Mouse (Mus musculus): ENCODE measurements at regions not wholly inside any gene's neighbourhood (a gene's known extent, or its start where the extent isn't known, plus 50 kb on each side); places are given as distances from the start of the nearest gene placed in this dataset.

GRCm38 (mm10) chr3:63582717-63583696, 99.3 kb upstream of the Gm34302 start:
- Histone ChIP-seq H3K27ac (ENCODE audit: low read depth, low read length) (no peak overlapping the region), H3K36me3 (ENCODE audit: control insufficient read depth, insufficient read depth, low read length) (no peaks in the 10 kb centered on the region), H3K4me1 (ENCODE audit: control insufficient read depth, insufficient read depth, low read length) (0 out of 2 replicates have a peak, but pooled peaks cover 2% of the 10 kb centered on the region), H3K9me3 (ENCODE audit: control insufficient read depth, low read length) (no peaks in the 10 kb centered on the region), H3K4me2 (replicated peaks; ENCODE audit: low read depth, low read length) (no peak overlapping the region), H3K27me3 (ENCODE audit: control insufficient read depth, insufficient read depth, low read length) (no peaks in the 10 kb centered on the region), H3K4me3 (ENCODE audit: low read length) (no peak overlapping the region), H3K9ac (ENCODE audit: low read depth, low read length) (no peak overlapping the region)
- ATAC-seq (ENCODE audit: low FRiP score, low TSS enrichment) = peak; percentile 69; the same call in 1 of the 2 replicates
- 51% methylated on average over 15 of the region's 15 CpGs for WGBS

DNA sequence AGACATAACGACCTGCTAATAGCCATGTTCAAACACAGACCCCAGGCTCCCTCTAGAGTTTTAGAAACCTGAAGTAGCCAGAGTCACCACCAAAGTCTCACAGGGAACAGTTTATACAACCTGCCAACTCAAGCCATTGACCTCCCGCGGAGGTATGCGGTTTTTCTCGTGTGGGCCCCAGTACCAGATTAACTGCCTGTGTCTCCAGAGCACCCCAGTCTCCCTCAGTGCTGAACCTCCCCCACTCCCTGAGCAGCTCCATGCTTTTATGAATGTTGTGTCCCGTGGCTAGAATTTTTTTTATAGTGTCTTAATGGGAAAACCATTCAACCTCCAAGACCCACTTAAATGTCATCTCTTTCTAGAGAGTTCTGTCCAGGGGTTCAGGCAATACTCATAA, 98.5 kb upstream of the Gm34302 start:
- WGBS = 30% methylated on average over 6 of the region's 6 CpGs
- Histone ChIP-seq H3K4me1 (ENCODE audit: control insufficient read depth, insufficient read depth, low read length) (0 out of 2 replicates have a peak, but pooled peaks cover 2% of the 10 kb centered on the region), H3K4me3 (ENCODE audit: low read length) (no peak overlapping the region), H3K27ac (ENCODE audit: low read depth, low read length) (no peak overlapping the region), H3K9ac (ENCODE audit: low read depth, low read length) (no peak overlapping the region), H3K9me3 (ENCODE audit: control insufficient read depth, low read length) (no peaks in the 10 kb centered on the region), H3K4me2 (replicated peaks; ENCODE audit: low read depth, low read length) (no peak overlapping the region), H3K36me3 (ENCODE audit: control insufficient read depth, insufficient read depth, low read length) (no peaks in the 10 kb centered on the region), H3K27me3 (ENCODE audit: control insufficient read depth, insufficient read depth, low read length) (no peaks in the 10 kb centered on the region)
- ATAC-seq (ENCODE audit: low FRiP score, low TSS enrichment) = peak; percentile 70; the same call in 1 of the 2 replicates

DNA sequence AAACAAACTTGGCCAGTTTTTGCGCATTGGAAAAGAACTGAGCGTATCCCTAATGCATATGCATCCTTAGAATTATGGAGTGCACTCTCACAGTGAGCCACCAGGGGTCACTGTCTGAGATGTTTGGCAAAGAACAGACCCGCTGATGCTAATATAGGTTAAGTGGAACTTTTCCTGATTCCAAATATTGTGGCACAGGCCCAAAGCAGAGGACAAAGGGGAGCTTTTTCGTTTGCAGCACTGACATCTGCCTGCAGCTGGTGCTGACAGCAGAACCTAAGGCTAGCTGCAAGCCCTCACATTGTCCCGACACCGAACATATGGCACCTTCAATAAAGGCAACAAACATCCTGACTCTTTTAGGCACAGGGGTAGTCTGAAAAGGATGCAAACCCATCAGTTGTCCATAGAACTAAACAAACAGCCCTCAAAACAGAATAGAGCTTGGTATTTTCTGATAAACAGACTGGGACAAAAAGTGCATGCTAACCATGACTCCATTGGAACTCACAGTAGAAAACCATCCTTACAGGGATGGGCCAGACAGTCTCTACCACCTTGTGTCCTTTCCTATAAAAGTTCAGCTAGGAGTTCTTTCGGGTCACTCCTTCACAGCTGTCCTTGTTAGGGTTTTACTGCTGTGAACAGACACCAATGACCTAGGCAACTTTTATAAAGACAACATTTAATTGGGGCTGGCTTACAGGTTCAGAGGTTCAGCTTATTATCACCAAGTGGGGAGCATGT, 87.1 kb upstream of the Gm34302 start:
- H3K27ac ChIP-seq (ENCODE audit: low read depth, low read length) = no peak overlapping the region
- H3K27me3 ChIP-seq (ENCODE audit: control insufficient read depth, insufficient read depth, low read length) = no peaks in the 10 kb centered on the region
- H3K36me3 ChIP-seq (ENCODE audit: control insufficient read depth, insufficient read depth, low read length) = no peaks in the 10 kb centered on the region
- H3K4me3 ChIP-seq (ENCODE audit: low read length) = no peak overlapping the region
- no peak overlapping the region for H3K9ac ChIP-seq (ENCODE audit: low read depth, low read length)
- H3K4me1 ChIP-seq (ENCODE audit: control insufficient read depth, insufficient read depth, low read length) = no peaks in the 10 kb centered on the region
- no peak overlapping the region for H3K4me2 ChIP-seq (replicated peaks; ENCODE audit: low read depth, low read length)
- H3K9me3 ChIP-seq (ENCODE audit: control insufficient read depth, low read length) = no peaks in the 10 kb centered on the region
- 41% methylated on average over 7 of the region's 7 CpGs for WGBS
- ATAC-seq (ENCODE audit: low FRiP score, low TSS enrichment) = peak; percentile 89

DNA sequence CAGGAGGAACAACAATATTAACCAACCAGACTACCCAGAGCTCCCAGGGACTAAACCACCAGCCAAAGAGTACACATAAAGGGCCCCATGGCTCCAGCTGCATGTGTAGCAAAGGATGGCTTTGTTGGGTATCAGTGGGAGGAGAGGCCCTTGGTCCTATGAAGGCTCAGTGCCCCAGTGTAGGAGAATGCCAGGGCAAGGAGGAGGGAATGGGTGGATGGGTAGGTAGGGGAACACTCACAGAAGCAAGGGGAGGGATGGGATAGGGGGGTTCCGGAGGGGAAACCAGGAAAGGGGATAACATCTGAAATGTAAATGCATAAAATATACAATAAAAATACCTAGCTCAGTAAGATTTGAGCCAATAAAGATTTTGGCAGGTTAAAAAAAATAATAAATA, 86.4 kb upstream of the Gm34302 start:
- no peak overlapping the region for H3K4me2 ChIP-seq (replicated peaks; ENCODE audit: low read depth, low read length)
- no peak for ATAC-seq (ENCODE audit: low FRiP score, low TSS enrichment)
- H3K27me3 ChIP-seq (ENCODE audit: control insufficient read depth, insufficient read depth, low read length) = no peaks in the 10 kb centered on the region
- 95% methylated on average over 1 of the region's 1 CpGs for WGBS
- no peak overlapping the region for H3K4me3 ChIP-seq (ENCODE audit: low read length)
- no peaks in the 10 kb centered on the region for H3K4me1 ChIP-seq (ENCODE audit: control insufficient read depth, insufficient read depth, low read length)
- H3K9me3 ChIP-seq (ENCODE audit: control insufficient read depth, low read length) = no peaks in the 10 kb centered on the region
- H3K27ac ChIP-seq (ENCODE audit: low read depth, low read length) = no peak overlapping the region
- no peaks in the 10 kb centered on the region for H3K36me3 ChIP-seq (ENCODE audit: control insufficient read depth, insufficient read depth, low read length)
- H3K9ac ChIP-seq (ENCODE audit: low read depth, low read length) = no peak overlapping the region

DNA sequence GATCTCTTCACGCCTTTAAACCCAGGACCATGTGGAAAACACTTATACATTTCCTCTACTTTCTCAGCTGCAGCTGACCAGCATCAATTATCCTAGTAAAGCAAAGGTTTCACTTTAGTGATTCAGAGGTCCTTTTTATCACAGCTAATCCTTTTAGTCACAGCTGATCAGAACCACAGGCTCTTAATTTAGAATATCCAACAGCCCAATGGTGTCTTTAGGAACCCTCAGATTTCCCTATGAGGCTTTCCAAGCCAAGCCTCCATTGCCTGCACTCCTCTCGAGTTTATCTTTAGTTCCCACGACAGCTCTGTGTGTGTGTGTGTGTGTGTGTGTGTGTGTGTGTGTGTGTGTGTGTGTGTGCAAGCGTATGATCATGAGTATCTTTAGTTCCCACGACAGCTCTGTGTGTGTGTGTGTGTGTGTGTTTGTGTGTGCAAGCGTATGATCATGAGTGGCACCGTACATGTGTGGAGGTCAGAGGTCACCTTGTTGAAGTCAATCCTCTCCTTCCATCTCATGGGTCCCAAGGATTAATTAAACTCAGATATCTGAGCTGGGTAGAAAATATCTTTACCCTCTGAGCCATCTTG, 85.4 kb upstream of the Gm34302 start:
- 88% methylated on average over 7 of the region's 7 CpGs for WGBS
- ATAC-seq (ENCODE audit: low FRiP score, low TSS enrichment) = no peak

DNA sequence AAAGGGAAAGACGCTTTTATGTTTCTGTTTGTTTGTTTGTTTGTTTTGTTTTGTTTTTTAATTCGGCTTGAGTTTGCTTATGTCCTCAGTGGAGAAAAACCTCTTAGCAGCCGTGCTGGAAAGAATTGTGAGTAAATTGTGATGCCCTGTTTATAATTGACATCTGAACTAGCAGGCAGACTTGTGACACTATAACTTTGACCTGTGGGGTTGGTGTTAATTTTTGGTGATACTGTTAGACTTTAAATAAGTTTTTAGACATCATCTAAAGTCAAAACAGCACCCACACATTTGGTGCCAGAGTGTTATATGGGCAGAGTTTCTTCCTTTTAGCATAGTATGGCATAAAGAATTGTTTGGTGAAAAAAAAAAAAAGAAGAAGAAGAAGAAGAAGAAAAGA, 84.0 kb upstream of the Gm34302 start:
- H3K27ac ChIP-seq (ENCODE audit: low read depth, low read length) = no peak overlapping the region
- no peaks in the 10 kb centered on the region for H3K36me3 ChIP-seq (ENCODE audit: control insufficient read depth, insufficient read depth, low read length)
- H3K9me3 ChIP-seq (ENCODE audit: control insufficient read depth, low read length) = no peaks in the 10 kb centered on the region
- no peaks in the 10 kb centered on the region for H3K4me1 ChIP-seq (ENCODE audit: control insufficient read depth, insufficient read depth, low read length)
- WGBS = 88% methylated on average over 3 of the region's 3 CpGs
- H3K4me3 ChIP-seq (ENCODE audit: low read length) = no peak overlapping the region
- no peak overlapping the region for H3K9ac ChIP-seq (ENCODE audit: low read depth, low read length)
- H3K4me2 ChIP-seq (replicated peaks; ENCODE audit: low read depth, low read length) = no peak overlapping the region
- H3K27me3 ChIP-seq (ENCODE audit: control insufficient read depth, insufficient read depth, low read length) = no peaks in the 10 kb centered on the region
- ATAC-seq (ENCODE audit: low FRiP score, low TSS enrichment) = no peak

More for the DNA sequence above, 85.4 kb upstream of the Gm34302 start:
- H3K36me3 ChIP-seq (ENCODE audit: control insufficient read depth, insufficient read depth, low read length) = no peaks in the 10 kb centered on the region
- no peak overlapping the region for H3K4me3 ChIP-seq (ENCODE audit: low read length)
- H3K9me3 ChIP-seq (ENCODE audit: control insufficient read depth, low read length) = no peaks in the 10 kb centered on the region
- no peak overlapping the region for H3K9ac ChIP-seq (ENCODE audit: low read depth, low read length)
- H3K4me1 ChIP-seq (ENCODE audit: control insufficient read depth, insufficient read depth, low read length) = no peaks in the 10 kb centered on the region
- no peak overlapping the region for H3K4me2 ChIP-seq (replicated peaks; ENCODE audit: low read depth, low read length)
- no peaks in the 10 kb centered on the region for H3K27me3 ChIP-seq (ENCODE audit: control insufficient read depth, insufficient read depth, low read length)
- no peak overlapping the region for H3K27ac ChIP-seq (ENCODE audit: low read depth, low read length)

DNA sequence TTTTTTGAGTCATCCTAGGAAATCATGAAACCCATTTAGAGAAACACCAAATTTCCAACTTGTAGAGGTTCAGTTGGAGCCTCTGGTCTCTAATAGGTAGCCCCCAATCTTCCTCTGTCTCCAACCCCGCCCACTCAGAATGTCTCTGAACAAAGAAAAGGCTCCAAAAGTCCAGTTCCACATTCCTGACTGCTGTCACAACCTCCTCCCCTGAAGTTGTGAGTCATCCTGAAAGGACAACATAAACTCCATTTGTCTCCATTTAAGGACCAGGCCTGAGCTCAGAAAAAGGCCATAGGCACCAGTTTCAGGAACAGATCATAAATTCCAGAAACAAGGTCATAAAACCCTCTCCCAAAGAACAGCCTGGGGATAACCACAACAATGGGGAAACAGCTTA, 79.4 kb upstream of the Gm34302 start:
- Histone ChIP-seq H3K9ac (ENCODE audit: low read depth, low read length) (no peak overlapping the region), H3K9me3 (ENCODE audit: control insufficient read depth, low read length) (no peaks in the 10 kb centered on the region), H3K4me1 (ENCODE audit: control insufficient read depth, insufficient read depth, low read length) (no peaks in the 10 kb centered on the region), H3K27me3 (ENCODE audit: control insufficient read depth, insufficient read depth, low read length) (no peaks in the 10 kb centered on the region), H3K4me2 (replicated peaks; ENCODE audit: low read depth, low read length) (no peak overlapping the region), H3K36me3 (ENCODE audit: control insufficient read depth, insufficient read depth, low read length) (no peaks in the 10 kb centered on the region), H3K27ac (ENCODE audit: low read depth, low read length) (no peak overlapping the region), H3K4me3 (ENCODE audit: low read length) (no peak overlapping the region)
- WGBS = 69% methylated on average over 1 of the region's 1 CpGs
- no peak for ATAC-seq (ENCODE audit: low FRiP score, low TSS enrichment)

DNA sequence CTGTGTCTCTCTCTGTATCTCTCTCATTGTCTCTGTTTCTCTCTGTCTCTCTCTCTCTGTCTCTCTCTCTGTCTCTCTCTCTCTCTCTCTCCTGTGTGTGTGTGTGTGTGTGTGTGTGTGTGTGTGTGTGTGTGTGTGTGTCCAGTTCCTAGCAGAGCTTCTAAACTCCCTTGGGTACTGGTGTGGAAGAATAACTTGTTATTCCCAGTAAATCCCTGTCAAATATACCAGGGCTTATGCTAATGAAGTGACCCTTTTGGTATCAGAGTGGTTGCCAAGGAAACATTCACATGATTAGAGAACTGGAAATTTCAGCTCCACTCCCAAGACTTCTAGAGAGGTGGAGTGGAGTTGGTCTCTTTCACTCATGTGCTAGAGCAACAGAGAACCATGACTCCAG, 78.9 kb upstream of the Gm34302 start:
- no peak overlapping the region for H3K27ac ChIP-seq (ENCODE audit: low read depth, low read length)
- H3K4me1 ChIP-seq (ENCODE audit: control insufficient read depth, insufficient read depth, low read length) = no peaks in the 10 kb centered on the region
- H3K9me3 ChIP-seq (ENCODE audit: control insufficient read depth, low read length) = no peaks in the 10 kb centered on the region
- no peak overlapping the region for H3K4me2 ChIP-seq (replicated peaks; ENCODE audit: low read depth, low read length)
- no peak overlapping the region for H3K9ac ChIP-seq (ENCODE audit: low read depth, low read length)
- ATAC-seq (ENCODE audit: low FRiP score, low TSS enrichment) = no peak
- H3K36me3 ChIP-seq (ENCODE audit: control insufficient read depth, insufficient read depth, low read length) = no peaks in the 10 kb centered on the region
- H3K27me3 ChIP-seq (ENCODE audit: control insufficient read depth, insufficient read depth, low read length) = no peaks in the 10 kb centered on the region
- H3K4me3 ChIP-seq (ENCODE audit: low read length) = no peak overlapping the region

All from kidney, embryonic 14.5 days (tissue).